Mouse (Mus musculus) midbrain, embryonic 12.5 days (tissue): ENCODE measurements at regions not wholly inside any gene's neighbourhood (a gene's known extent, or its start where the extent isn't known, plus 50 kb on each side); places are given as distances from the start of the nearest gene placed in this dataset.

ENCODE experiments used
- ATAC-seq: fragments of 200-750 bp; cut with Nextera tagmentation; 2 replicates; pipeline ENCODE4 v1.8.0; 2017; ENCODE audit warnings: low read depth, moderate TSS enrichment, moderate library complexity; ENCODE audit not compliant: low FRiP score
- H3K27ac ChIP-seq: fragments of 300-500 bp; sonication (generic); replicated peaks from 2 replicates; pipeline ENCODE4 v1.5.1; 2016; ENCODE audit warnings: mild to moderate bottlenecking
- H3K27me3 ChIP-seq: fragments of 300-500 bp; sonication (generic); 2 replicates; pipeline ENCODE4 v1.6.1; 2016; ENCODE audit warnings: mild to moderate bottlenecking
- H3K36me3 ChIP-seq: fragments of 300-500 bp; sonication (generic); 2 replicates; pipeline ENCODE4 v1.6.1; 2016
- H3K4me1 ChIP-seq: fragments of 300-500 bp; sonication (generic); 2 replicates; pipeline ENCODE4 v1.6.1; 2016
- H3K4me2 ChIP-seq: fragments of 300-500 bp; sonication (generic); replicated peaks from 2 replicates; pipeline ENCODE4 v1.6.1; 2016; ENCODE audit warnings: mild to moderate bottlenecking, moderate library complexity
- H3K4me3 ChIP-seq: fragments of 300-500 bp; sonication (generic); 2 replicates; pipeline ENCODE4 v1.5.1; 2016; ENCODE audit warnings: mild to moderate bottlenecking
- H3K9ac ChIP-seq: fragments of 300-500 bp; sonication (generic); replicated peaks from 2 replicates; pipeline ENCODE4 v1.6.1; 2016; ENCODE audit warnings: mild to moderate bottlenecking, moderate library complexity
- H3K9me3 ChIP-seq: fragments of 300-500 bp; sonication (generic); 2 replicates; pipeline ENCODE4 v1.6.1; 2016; ENCODE audit warnings: mild to moderate bottlenecking
- WGBS: fragments of 180-500 bp; shearing (Covaris S2); methylation state at CpG from one replicate; pipeline ENCODE4 v1.1.7; 2016; 5-methylcytosine and 5-hydroxymethylcytosine counted together

GRCm38 (mm10) chr14:25185959-25186771, 272.8 kb upstream of the Zmiz1 start:
- H3K4me2 ChIP-seq, result no peak overlapping the region
- no peaks in the 10 kb centered on the region for H3K9me3 ChIP-seq
- H3K4me3 ChIP-seq, result no peak overlapping the region
- peaks cover 16% of the 10 kb centered on the region for H3K4me1 ChIP-seq
- ATAC-seq, result peak; percentile 48; the same call in 1 of the 2 replicates
- H3K9ac ChIP-seq, result no peak overlapping the region
- no peaks in the 10 kb centered on the region for H3K36me3 ChIP-seq
- peak overlapping the region; percentile 62 for H3K27ac ChIP-seq
- H3K27me3 ChIP-seq, result peaks cover 10% of the 10 kb centered on the region; the same call in 1 of the 2 replicates
- 45% methylated on average over 14 of the region's 14 CpGs for WGBS

GRCm38 (mm10) chr14:25187715-25188114, 271.3 kb upstream of the Zmiz1 start:
- Histone ChIP-seq H3K4me3 (no peak overlapping the region), H3K9me3 (no peaks in the 10 kb centered on the region), H3K4me2 (no peak overlapping the region), H3K4me1 (peaks cover 16% of the 10 kb centered on the region), H3K9ac (no peak overlapping the region), H3K27me3 (peaks cover 10% of the 10 kb centered on the region; the same call in 1 of the 2 replicates), H3K36me3 (no peaks in the 10 kb centered on the region), H3K27ac (no peak overlapping the region)
- no peak for ATAC-seq
- 92% methylated on average over 5 of the region's 5 CpGs for WGBS

GRCm38 (mm10) chr14:25189256-25189655, 269.7 kb upstream of the Zmiz1 start:
- H3K4me1 ChIP-seq, result peaks cover 16% of the 10 kb centered on the region
- no peaks in the 10 kb centered on the region for H3K9me3 ChIP-seq
- H3K27ac ChIP-seq, result no peak overlapping the region
- no peaks in the 10 kb centered on the region for H3K36me3 ChIP-seq
- no peak overlapping the region for H3K9ac ChIP-seq
- no peak for ATAC-seq
- H3K4me3 ChIP-seq, result no peak overlapping the region
- peaks cover 8% of the 10 kb centered on the region; the same call in 1 of the 2 replicates for H3K27me3 ChIP-seq
- WGBS, result 91% methylated on average over 5 of the region's 5 CpGs
- no peak overlapping the region for H3K4me2 ChIP-seq

GRCm38 (mm10) chr14:25190680-25191270, 268.2 kb upstream of the Zmiz1 start:
- no peaks in the 10 kb centered on the region for H3K36me3 ChIP-seq
- H3K9me3 ChIP-seq, result no peaks in the 10 kb centered on the region
- no peak overlapping the region for H3K4me2 ChIP-seq
- no peak overlapping the region for H3K4me3 ChIP-seq
- H3K9ac ChIP-seq, result no peak overlapping the region
- 95% methylated on average over 10 of the region's 10 CpGs for WGBS
- no peak for ATAC-seq
- peaks cover 11% of the 10 kb centered on the region for H3K4me1 ChIP-seq
- no peaks in the 10 kb centered on the region for H3K27me3 ChIP-seq
- H3K27ac ChIP-seq, result no peak overlapping the region

- Histone ChIP-seq H3K27ac (no peak overlapping the region), H3K27me3 (no peaks in the 10 kb centered on the region), H3K9me3 (no peaks in the 10 kb centered on the region), H3K4me2 (no peak overlapping the region), H3K9ac (no peak overlapping the region), H3K4me1 (no peaks in the 10 kb centered on the region), H3K4me3 (no peak overlapping the region), H3K36me3 (no peaks in the 10 kb centered on the region)
- 68% methylated on average over 5 of the region's 5 CpGs for WGBS
- ATAC-seq, result no peak
Observed at GRCm38 (mm10) chr14:25196820-25197219, 262.2 kb upstream of the Zmiz1 start.

- no peak overlapping the region for H3K4me3 ChIP-seq
- 0 out of 2 replicates have a peak, but pooled peaks cover 3% of the 10 kb centered on the region for H3K27me3 ChIP-seq
- WGBS, result 86% methylated on average over 3 of the region's 3 CpGs
Observed at GRCm38 (mm10) chr14:25199900-25200299, 259.1 kb upstream of the Zmiz1 start.

GRCm38 (mm10) chr14:25200656-25201179, 258.3 kb upstream of the Zmiz1 start:
- Histone ChIP-seq H3K27ac (no peak overlapping the region), H3K4me1 (no peaks in the 10 kb centered on the region), H3K9ac (no peak overlapping the region), H3K4me3 (no peak overlapping the region), H3K9me3 (no peaks in the 10 kb centered on the region), H3K27me3 (0 out of 2 replicates have a peak, but pooled peaks cover 3% of the 10 kb centered on the region), H3K36me3 (no peaks in the 10 kb centered on the region), H3K4me2 (no peak overlapping the region)
- no peak for ATAC-seq
- 76% methylated on average over 4 of the region's 4 CpGs for WGBS

More at GRCm38 (mm10) chr14:25199900-25200299, 259.1 kb upstream of the Zmiz1 start:
- Histone ChIP-seq H3K9ac (no peak overlapping the region), H3K4me2 (no peak overlapping the region), H3K9me3 (no peaks in the 10 kb centered on the region), H3K36me3 (no peaks in the 10 kb centered on the region), H3K27ac (no peak overlapping the region), H3K4me1 (no peaks in the 10 kb centered on the region)
- no peak for ATAC-seq

- Histone ChIP-seq H3K36me3 (no peaks in the 10 kb centered on the region), H3K27ac (no peak overlapping the region), H3K4me3 (no peak overlapping the region), H3K9me3 (no peaks in the 10 kb centered on the region), H3K27me3 (0 out of 2 replicates have a peak, but pooled peaks cover 3% of the 10 kb centered on the region), H3K4me1 (no peaks in the 10 kb centered on the region), H3K9ac (no peak overlapping the region), H3K4me2 (no peak overlapping the region)
- 90% methylated on average over 2 of the region's 2 CpGs for WGBS
- ATAC-seq, result no peak
Observed at GRCm38 (mm10) chr14:25202312-25202711, 256.7 kb upstream of the Zmiz1 start.

GRCm38 (mm10) chr14:25204091-25204490, 254.9 kb upstream of the Zmiz1 start:
- Histone ChIP-seq H3K4me1 (0 out of 2 replicates have a peak, but pooled peaks cover 6% of the 10 kb centered on the region), H3K27me3 (0 out of 2 replicates have a peak, but pooled peaks cover 3% of the 10 kb centered on the region), H3K36me3 (no peaks in the 10 kb centered on the region), H3K9me3 (no peaks in the 10 kb centered on the region), H3K4me2 (no peak overlapping the region), H3K9ac (no peak overlapping the region), H3K27ac (no peak overlapping the region), H3K4me3 (no peak overlapping the region)
- 93% methylated on average over 5 of the region's 5 CpGs for WGBS
- no peak for ATAC-seq

GRCm38 (mm10) chr14:25206855-25207254, 252.1 kb upstream of the Zmiz1 start:
- 87% methylated on average over 4 of the region's 4 CpGs for whole genome bisulfite sequencing

GRCm38 (mm10) chr14:25207422-25207821, 251.6 kb upstream of the Zmiz1 start:
- H3K4me2 ChIP-seq, result no peak overlapping the region
- H3K27me3 ChIP-seq, result 0 out of 2 replicates have a peak, but pooled peaks cover 1% of the 10 kb centered on the region
- 80% methylated on average over 5 of the region's 5 CpGs for WGBS
- no peaks in the 10 kb centered on the region for H3K9me3 ChIP-seq
- no peaks in the 10 kb centered on the region for H3K36me3 ChIP-seq
- H3K9ac ChIP-seq, result no peak overlapping the region
- no peak overlapping the region for H3K4me3 ChIP-seq
- H3K27ac ChIP-seq, result no peak overlapping the region
- no peak for ATAC-seq
- 0 out of 2 replicates have a peak, but pooled peaks cover 6% of the 10 kb centered on the region for H3K4me1 ChIP-seq

More at GRCm38 (mm10) chr14:25206855-25207254, 252.1 kb upstream of the Zmiz1 start:
- H3K9ac ChIP-seq, result no peak overlapping the region
- no peak overlapping the region for H3K27ac ChIP-seq
- 0 out of 2 replicates have a peak, but pooled peaks cover 3% of the 10 kb centered on the region for H3K27me3 ChIP-seq
- no peaks in the 10 kb centered on the region for H3K36me3 ChIP-seq
- H3K4me2 ChIP-seq, result no peak overlapping the region
- ATAC-seq, result no peak
- no peak overlapping the region for H3K4me3 ChIP-seq
- H3K9me3 ChIP-seq, result no peaks in the 10 kb centered on the region
- H3K4me1 ChIP-seq, result 0 out of 2 replicates have a peak, but pooled peaks cover 6% of the 10 kb centered on the region
